Mouse (Mus musculus) bone marrow macrophage, adult 2 months (primary cell): ENCODE measurements at regions not wholly inside any gene's neighbourhood (a gene's known extent, or its start where the extent isn't known, plus 50 kb on each side); places are given as distances from the start of the nearest gene placed in this dataset.

Experiments used
- CTCF ChIP-seq: IDR thresholded peaks from 2 replicates; pipeline ENCODE4 v1.5.1; 2012; ENCODE audit warnings: low read depth, mild to moderate bottlenecking, low read length, moderate library complexity
- POLR2A ChIP-seq: IDR thresholded peaks from 2 replicates; pipeline ENCODE4 v1.6.1; 2012; ENCODE audit warnings: mild to moderate bottlenecking, low read depth, low read length, borderline replicate concordance

DNA sequence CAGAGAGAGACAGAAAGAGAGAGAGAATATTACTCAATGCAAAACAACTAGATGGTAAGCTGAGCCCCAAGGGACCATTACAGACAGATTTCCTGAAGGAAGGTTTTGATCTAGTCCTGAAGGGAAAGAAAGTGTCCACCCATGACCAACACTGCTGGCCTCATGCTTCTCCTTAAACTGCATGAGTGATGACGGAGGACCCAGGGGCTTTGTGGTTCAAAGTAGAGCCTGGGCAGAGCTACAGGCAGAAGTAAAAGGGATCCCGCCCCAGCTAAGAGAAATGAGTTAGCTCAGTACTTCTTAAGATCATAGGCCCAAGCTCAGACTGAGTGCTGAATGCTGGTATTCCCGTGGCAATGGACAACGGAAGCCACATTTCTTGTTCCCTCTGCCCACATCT lies 476.9 kb downstream of the Bnc2 start:
- TF ChIP-seq CTCF (no peak), POLR2A (no peak)
